Comparison of ENCODE assay signal across 8 mouse cellular contexts in the genomic region with DNA sequence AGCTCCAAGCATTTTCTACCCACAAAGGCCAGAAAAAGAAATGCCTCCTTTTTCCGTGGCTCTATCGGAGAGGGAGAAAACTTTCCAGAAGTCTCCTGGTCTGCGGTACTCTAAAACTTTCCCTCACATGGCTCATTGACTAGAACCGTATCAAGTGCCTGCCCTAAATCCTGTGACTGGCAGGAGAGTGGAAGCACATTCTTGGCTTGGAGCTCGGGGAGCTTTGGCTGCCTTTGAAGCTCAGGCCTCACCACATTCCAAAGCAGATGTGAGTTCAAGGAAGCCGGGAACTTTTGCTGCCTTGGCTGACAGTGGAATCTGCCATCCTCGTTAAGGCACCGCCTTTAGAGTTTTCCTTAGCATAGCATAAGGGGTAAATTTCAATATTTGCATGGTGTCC.
DNase-seq lines count a peak whose midpoint lies in the region.

No protein-coding gene starts in this region.

- DNase-seq in adrenal gland, adult (ENCODE audit: inconsistent age in 2 of 2, low spot score in 1 of 2), result peak; percentile 49 to 77
- DNase-seq in adrenal gland, postnatal 4 days (ENCODE audit: low spot score in 2 of 2), result no peak
- DNase-seq in adrenal gland, postnatal 10 days, result peak; percentile 37
- peak; percentile 31 for DNase-seq in gastrocnemius, postnatal 10 days
- DNase-seq in heart, postnatal 4 days, result peak; percentile 44
- DNase-seq in urinary bladder, postnatal 14 days (ENCODE audit: low spot score), result no peak
- no peak for DNase-seq in spleen, postnatal 4 days (ENCODE audit: low spot score in 2 of 2)
- no peak for DNase-seq in right cerebral cortex, postnatal 36 days (ENCODE audit: low spot score in 2 of 2)

Comparison
In these comparisons a context has a peak if more than half of its experiments do, and no peak if none do; other contexts are left out.
1. DNase-seq: peak in adrenal gland, adult (2 of 2), adrenal gland, postnatal 10 days (single experiment), gastrocnemius, postnatal 10 days (single experiment) and heart, postnatal 4 days (single experiment); none in adrenal gland, postnatal 4 days (0 of 2), urinary bladder, postnatal 14 days (single experiment), spleen, postnatal 4 days (0 of 2) and right cerebral cortex, postnatal 36 days (0 of 2).